Mouse (Mus musculus) heart, adult 9 months (tissue): ENCODE measurements at regions not wholly inside any gene's neighbourhood (a gene's known extent, or its start where the extent isn't known, plus 50 kb on each side); places are given as distances from the start of the nearest gene placed in this dataset.

Experiments
- DNase-seq, 2 experiments: peaks; one replicate each; pipeline ENCODE4 v3.0.0; 2022; ENCODE audit warnings: low spot score in 2 of 2

DNA sequence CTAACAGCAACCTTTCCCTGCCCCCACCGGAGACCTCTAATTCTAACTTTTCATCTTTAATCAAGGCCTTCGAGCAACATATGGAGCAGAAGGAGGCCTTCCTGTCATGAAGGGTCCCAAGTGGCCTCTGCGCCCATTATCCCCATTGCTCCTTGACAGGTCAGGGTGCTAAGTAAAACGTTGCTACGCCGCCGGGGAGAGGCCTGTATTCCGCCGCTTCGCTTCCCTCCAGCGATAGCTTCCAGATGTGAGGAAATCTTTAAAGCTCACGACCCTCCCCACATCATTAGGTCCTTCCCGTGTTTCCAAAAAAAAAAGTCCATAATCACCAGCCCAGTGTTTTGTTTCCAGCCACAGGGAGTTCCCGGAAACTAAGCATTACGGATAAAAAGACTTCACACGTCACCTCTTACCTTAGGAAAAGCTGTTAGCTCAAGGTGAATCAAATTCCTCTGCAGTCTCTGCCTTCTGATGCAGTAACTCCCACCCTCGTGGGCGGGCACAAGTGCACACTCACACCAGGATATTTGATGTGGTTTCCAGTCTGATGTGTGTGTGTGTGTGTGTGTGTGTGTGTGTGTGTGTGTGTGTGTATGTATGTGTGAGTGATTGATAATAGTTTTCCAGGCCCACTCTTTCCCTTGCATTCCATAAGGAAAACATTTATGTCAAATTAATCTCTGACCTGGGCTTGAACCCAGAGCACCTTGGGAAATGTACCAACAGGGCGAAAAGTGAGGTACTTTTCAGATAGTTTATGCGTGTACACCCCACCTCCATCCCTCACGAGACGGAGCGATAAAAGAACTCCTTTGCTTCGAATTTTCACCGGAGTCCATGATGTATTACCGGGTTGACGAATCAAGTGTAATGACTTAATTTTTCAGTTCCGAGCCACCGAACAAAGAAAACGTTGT, 107.5 kb downstream of the Gm45692 start:
- DNase-seq: no peak

DNA sequence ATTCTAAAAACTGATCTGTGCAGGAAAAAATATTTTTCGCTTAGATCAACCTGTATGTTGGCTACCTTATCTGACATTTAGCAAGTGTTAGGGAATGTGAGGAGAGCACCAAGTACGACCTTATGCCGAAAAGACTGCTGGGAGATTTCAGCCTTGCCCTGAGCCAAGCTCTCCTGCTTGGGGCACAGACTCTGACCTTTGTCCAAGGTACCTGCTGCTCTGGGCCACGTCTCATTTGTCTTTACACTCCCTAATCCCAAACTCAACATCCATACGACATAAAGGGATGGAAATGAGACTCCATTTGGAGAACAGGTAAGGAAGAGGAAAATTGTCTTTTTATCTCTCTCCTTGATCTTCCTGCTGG, 108.2 kb downstream of the Gm45692 start:
- DNase-seq: no peak

DNA sequence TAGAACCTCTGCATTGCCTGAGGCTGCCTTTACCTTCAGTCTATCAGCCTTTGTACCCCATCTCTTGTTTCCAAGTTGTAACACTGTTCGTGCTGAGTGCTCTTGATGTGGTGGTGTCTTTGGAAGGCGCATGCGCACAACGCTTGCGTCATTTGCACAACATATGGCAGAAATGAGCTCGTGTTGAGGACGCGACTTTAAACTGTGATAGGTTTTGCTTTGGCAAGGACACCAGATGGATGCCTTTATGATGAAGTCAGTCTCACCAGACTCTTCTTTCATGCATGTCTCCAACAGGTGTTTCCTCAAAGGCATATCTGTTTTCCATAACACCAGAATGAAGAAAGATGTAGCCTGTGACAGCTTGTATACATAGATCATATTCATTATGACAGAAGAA, 110.2 kb downstream of the Gm45692 start:
- no peak for DNase-seq

DNA sequence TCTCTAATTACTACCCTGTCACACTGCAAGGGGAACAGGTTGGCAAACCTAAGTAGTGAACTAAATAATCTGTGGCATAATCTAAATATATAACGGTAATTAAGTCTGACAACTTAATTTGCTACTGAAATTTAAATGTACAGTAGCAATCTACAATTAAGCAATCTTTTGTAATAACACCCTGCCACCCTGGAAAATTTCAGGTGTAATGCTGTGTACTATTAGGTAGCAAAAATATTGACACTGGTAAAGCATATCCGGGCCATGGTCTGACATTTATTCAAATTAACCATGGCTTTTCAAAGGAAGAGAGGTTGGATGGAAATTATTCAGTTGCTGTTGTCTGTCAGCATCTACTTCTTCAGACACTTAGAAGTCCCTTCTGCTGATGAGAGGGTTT, 119.7 kb downstream of the Gm45692 start:
- DNase-seq: no peak

DNA sequence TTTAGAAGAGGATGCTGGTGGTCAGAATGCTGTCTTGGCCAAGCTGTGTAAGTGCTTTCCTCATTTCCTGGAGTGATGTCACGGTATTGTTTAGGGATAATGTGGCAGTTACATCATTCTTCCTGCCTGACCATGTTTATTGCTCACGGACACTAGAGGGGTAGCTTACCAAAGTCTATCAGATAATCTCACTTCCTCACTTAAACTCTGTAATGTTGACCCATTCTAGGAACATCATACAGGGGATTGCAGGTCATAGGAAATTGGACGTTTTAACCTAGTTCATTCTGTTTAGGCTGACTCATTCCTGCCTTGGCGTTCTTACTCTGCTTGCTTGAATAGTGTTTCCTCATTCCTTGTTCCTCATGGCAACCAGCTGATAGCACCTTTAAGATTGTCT, 120.3 kb downstream of the Gm45692 start:
- peak; percentile 15 to 49 for DNase-seq

DNA sequence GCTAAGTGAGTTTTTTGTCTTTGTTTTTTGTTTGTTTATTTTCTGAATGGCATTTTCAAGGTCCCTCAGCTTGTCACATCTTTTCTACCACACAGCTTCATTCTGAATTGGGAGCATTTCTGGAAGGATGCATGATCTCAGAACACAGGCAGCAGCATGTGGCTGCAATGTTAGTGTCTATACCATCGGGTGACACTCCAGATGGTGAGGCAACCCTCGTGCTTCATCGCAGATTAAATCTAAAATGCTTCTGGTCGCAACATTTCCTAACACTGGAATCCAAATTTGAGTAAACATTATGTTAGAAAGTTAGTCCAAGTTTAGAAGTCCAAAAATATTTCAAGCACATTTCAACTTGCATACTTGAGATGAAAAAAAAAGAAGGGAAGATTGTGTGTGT, 124.4 kb downstream of the Gm45692 start:
- no peak for DNase-seq

DNA sequence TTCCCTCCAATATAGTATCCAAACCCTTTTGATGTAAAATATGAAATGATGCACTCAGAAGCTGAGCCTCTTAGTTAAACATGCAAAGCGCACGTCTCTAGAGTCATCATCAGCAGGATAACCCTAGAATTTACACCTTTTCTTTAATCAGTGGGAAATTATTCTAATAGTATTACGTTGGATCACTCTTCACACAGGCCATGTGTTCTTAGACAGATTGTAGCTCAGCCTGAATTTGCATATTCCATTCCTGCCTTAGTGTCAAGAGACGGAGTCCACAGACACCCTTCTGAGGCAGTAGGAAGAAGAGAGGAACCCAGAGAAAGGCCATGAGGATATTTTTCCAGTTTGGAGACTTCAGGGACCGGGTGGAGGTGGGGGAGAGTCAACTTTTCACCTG, 125.0 kb downstream of the Gm45692 start:
- DNase-seq: no peak

DNA sequence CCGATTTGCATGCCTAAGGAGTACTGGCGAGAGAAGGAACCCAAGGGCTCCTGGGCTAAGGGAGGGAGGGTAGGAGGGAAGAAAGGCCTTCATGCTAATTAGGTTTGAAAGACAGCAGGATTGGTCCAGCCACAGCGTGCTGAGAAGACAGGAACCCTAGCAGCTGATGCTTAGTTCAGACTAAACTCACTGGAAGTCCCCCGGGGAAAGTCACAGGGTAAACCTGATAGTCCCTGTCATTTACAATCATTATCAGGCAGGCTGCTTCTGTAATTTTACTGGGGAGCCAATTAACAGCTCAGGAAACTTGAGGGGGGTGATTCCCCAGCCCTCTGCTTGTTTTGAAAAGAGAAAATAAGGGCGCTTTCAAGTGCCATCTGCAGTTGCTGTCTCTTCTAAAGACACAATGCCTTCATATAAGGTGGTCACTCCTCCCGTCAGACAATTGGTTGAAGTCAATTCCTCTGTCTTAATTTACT, 135.9 kb downstream of the Gm45692 start:
- no peak for DNase-seq

DNA sequence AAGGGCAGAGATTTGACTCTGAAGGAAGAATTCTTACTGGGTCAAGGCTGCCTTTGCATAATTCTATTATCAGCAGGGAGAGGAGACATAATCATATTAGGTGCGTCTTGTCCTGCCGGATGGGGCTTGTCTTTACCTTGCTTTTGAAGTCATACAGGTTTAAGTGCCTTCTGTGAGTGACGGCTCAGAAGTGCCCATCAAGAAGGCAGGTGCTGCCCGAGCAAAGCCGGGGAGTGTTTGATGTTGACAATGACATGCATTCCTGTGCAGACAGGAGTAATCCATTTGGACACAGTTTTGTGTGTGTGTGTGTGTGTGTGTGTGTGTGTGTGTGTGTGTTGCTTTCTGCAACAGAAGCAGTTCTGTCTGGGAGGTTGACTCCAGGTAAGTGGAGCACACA, 141.0 kb downstream of the Gm45692 start:
- DNase-seq: no peak

DNA sequence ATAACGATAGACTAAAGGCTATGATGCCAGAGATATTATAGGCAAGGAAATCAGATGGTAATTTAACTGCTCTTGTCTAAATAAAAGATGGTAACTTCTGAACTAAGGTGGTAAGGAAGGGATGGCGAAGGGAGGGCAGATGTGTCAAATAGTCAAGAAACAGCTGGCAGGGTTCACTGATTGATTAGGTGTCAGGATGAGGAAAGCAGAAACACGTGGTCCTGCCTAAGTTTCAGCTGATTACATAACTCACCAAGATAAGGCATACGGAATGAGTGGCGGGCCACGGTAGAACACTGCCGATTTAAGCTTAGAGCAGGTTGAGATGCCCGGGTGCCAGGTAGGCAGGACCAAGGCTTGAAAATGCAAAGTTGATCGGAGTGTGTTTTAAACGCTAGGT, 143.2 kb downstream of the Gm45692 start:
- no peak for DNase-seq

DNA sequence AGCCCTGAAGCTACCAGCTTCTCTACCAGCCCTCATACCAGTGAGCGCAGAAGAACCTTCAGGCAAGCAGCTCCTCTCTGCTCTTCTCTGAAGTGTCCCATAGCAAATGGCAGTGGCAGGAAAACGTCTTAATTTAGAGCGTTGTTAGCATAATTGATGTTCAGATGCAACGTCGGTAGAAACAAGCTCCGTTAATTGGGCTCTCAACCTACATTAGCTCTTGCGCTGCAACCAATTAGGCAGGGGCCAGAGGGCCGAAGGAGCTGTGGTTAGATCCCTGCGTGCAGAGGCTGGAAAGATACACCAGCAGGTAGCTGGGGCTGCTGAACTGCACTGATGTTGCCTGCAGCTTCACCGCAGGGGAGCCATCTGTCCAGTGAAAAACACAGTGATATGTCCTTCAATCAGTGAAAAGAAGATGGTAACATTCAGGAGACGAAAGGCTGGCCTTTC, 145.6 kb downstream of the Gm45692 start:
- no peak for DNase-seq

DNA sequence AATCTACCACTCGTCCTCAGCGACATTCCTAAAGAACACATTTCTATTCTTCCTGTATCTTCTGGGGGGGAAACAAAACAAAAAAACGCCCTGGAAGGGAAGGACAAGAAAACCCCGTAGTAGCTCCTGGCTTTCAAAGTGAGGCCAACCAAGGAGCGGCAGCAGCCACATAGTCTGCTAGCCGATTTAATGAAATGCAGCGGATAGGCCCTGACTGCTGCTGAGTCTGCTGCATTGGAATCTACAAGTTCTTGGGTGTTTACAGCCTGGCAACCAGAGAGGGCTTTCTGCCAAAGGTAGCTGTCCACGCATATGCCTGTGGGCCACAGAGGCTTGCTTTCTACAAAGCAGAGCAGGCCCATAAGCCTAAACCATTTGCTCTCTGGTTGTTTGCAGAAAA, 146.0 kb downstream of the Gm45692 start:
- no peak for DNase-seq

DNA sequence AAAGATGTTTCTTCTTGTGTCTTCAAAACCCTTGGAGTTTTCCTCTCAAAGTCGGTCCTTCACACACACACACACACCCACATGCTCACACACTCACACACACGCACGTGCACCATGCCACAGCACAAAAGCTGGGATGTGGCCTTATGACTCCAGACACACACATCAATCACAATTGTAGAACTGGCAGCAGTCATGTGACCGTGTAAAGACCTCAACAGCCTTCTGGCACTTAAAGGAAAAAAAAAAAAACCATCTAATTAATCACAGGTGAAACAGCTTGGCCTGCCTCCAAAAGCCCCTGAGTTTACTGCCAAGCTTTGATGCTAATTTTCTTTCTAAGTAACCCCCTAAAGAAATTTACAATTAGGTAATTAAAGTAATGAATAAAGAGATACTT, 147.1 kb downstream of the Gm45692 start:
- no peak for DNase-seq

DNA sequence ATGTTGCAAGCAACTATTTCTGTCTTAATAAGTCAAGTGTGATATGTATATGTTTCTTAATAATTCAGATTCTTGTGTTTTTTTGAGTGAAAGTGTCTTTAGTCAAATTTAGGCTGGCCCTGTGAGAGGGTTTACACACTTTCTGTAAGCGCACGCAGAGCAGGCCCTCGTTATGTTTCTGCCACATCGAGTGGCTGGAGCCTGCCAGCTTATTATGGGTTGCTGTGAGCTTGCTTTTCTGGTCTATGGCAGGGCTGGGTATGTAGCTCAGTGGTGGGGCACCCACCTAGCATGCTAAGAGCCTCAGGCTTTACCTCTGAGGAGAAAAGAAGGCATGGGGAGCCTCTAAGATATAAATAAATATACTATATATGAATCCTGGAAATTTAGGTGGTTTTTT, 148.2 kb downstream of the Gm45692 start:
- DNase-seq: no peak

DNA sequence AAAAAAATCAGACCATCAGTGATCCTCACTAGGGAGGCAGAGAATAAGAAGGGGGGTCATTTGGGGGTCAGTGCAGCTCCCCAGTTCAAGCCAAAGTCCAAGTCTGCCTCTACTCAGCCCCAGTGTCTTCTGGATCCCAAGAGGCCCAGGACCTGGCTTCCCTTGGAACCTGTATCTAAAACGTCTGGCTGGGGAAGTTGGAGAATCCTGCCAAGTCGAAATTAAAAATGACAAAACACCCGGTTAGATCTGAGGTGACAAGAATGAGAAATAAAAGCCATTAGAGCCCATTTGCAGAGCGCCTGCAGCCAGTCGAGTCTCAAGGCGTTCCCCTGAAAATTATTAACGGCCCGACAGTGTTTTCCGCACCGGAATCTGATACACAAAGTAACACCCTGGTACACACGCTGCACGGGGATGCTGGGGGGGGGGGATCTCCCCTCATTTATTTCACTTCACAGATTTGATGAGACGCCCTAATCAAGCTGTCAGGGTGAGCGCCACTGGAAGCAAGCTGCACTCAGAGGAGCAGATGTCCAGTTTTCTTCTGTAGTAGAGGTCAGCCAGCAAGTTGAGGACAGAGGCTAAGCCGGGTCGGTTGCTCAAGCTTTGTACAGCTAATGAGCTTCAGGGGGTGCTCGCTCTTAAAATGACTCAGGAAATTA, 149.5 kb downstream of the Gm45692 start:
- peak; percentile 64 to 69 for DNase-seq

DNA sequence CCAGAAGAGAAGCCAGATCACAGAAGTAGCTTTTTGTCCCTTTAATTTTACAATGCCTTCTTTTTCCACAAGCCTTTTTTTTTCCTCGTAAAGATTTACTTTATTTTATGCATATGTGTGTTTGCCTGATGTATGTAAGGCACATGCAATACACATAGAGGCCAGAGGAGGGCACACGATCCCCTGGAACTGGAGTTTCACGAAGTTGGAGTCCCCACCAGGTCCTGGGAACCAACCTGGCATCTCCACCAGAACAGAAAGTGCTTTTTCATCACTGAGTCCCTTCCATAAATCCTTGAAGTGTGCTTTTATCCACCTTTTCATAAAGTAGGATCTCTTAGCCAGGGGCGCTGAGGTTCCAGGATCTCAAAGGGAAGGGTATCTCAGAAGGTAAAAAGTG, 152.8 kb downstream of the Gm45692 start:
- no peak for DNase-seq

DNA sequence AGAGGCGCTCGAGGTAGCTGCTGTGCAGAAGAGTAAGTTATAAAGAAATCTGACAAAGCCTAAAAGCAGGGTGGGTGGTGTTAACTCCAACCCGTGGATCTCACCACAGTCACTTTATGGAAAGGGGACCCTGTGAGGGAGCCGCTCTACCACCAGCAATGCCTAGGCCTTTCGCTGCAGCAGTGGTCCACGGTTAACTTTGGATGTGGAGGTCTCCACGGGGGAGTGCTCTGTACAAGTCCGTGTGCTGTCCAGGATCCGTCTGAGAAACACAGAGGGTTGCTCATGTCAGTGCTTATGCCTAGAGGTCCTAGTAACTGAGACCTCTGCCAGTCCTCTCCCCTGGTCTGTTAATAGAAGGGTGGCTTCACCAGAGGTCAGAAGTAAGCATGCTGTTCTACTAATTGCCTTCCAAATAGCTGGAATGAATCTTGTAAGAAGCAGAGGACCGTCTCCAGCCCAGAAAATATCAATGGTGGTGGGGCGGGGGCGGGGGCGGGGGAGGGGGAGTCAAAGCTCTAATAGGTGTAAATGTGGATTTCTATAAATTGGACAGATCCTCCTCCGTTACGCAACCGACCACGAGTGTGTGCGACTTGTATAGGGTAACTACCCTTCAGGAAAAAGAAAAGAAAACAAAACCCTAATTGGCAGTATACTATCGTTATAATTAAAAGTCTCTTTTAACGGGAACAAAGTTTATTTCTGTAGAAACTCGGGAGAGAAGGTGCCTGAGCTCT, 153.5 kb downstream of the Gm45692 start:
- no peak for DNase-seq

DNA sequence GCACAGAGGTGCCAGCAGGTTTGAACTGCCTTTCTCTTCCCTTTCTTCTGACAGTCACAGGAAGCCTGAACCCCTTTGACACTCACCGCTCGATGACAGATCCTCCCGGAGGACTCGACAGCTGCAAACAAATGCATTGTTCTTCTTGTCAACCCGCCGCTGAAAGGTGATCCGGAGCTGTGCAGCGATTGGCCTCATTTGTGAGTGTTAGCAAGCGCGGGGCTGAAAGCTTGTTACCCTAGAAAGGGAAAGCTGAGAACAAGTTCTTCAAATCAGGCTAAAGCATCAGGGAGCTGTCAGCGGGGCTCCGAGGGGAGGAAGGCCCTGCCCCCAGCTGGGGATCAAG, 154.1 kb downstream of the Gm45692 start:
- no peak for DNase-seq

DNA sequence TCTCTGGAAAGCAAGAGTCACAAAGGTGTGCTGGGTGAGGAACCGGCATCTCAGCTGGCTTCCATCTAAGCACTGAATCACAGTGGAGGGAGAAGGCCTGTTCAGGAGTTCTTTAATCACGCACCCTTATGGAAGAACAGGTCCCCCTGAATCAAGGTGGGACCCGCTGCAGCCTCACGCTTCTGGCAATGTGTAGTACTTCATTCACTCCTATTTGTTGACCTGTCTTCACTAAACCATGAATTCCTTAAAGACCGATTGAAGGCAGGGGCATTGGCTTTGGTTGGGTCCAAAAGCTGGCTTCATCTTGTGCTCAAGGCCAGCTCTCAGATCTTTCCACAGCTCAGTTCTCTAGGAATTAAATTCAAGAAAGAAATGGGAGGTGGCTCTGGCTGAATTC, 154.5 kb downstream of the Gm45692 start:
- no peak for DNase-seq

DNA sequence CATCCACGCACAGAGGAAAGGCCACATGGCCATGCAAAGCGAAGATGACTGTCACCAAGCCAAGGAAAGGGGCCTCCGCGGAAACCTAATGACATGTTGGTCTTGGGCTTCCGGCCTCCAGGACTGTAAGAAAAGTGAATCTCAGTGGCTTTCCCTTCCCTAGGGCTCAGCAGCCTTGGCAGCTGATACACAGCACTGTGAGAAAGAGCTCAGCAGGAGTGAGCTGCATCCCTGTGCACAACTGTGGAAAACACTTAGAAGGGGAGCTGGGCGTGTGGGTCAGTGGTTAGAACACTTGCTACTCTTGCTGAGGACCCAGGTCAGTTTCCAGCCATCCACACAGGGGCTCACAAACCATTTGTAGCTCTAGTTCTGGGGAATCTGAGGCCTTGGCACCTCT, 155.1 kb downstream of the Gm45692 start:
- DNase-seq: no peak

DNA sequence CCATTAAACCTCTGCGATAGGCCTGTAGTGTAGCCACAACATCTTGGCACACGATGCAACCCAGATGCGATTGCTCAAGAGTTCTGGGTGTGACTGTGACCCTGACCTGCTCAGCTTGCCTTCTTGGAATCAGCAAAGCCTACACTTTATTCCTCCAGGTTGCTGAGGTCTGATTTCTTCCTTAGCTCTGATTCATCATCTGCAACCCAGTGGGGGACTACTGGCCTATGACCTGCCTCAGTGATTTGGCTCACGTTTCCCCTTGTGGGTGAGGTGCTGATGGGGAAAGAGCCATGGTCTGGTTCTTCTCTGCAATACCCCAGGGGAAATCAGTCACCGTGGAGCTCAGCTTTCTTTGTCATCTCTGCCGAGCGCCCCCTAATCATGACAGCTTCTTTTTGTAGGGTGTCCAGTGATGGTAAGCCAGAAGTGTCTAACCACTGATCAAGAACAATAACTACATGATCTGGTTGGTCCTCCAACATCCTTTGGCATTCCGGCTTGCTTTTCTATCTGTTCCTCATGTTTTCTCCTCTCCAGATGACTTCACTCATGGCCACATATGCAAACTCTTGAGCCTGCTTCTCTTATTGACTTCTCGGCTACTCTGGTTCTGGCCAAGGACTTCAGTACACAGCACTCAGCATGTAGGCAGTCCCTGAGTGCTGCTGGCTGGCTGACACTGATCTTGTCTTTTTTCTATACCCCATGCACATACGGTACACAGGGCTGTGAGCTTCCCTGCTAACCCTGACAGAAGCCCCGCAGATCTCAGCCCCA, 163.0 kb downstream of the Gm45692 start:
- DNase-seq: peak; percentile 64 to 77

DNA sequence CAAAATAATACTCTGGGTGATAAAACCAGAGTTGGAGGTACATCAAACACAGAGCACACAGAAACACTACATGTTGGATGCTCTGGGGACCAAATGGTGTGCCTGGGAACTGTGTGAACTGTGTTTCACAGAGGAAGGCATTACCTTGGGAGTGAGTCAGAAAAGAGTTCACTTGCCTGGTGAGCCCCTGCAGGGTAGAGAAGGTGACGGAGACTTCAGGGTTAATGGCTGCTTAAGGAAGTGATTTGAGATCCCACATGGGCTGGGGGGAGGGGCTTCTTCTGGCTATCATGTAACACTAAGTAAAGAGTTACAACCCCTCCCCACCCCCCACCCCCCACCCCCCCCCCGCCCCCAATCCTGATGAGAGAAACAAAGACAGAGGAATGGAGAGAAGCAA, 164.6 kb downstream of the Gm45692 start:
- DNase-seq: no peak
